Mouse (Mus musculus) heart, adult 2 months (tissue): ENCODE results near the gene 4933411K16Rik.
"Not testable (repeated sequence)": the region's sequence is repeated elsewhere in the genome, so short reads cannot be mapped to it uniquely, and the experiment has no call there.

Source experiments
- CTCF ChIP-seq: fragments of 200-600 bp; IDR thresholded peaks from 2 replicates; pipeline ENCODE4 v1.8.1; 2022; ENCODE audit warnings: antibody characterized with exemption, mild to moderate bottlenecking, moderate library complexity
- POLR2A ChIP-seq: fragments of 200-500 bp; IDR thresholded peaks from 2 replicates; pipeline ENCODE4 v1.6.1; 2011; ENCODE audit warnings: mild to moderate bottlenecking, low read depth, low read length, control low read depth; ENCODE audit not compliant: insufficient read depth

DNA sequence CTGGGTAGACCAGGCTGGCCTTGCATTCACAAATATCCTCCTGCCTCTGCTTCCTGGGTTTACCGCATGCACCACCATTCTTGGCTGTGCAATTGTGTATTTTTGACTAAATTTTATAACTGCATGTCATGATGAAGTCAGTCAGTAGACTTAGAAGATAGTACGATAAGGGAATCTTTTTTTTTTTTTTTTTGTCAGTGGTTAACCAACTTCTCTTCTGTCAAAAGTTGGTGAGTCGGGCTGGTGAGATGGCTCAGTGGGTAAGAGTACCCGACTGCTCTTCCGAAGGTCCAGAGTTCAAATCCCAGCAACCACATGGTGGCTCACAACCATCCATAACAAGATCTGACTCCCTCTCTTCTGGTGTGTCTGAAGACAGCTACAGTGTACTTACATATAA, 29.6 kb downstream of the 4933411K16Rik start:
- TF ChIP-seq POLR2A, CTCF: not testable (repeated sequence)
